Mouse (Mus musculus): ENCODE measurements around the gene Dgki. TPM values are rescaled to one million over a fixed set of nuclear protein-coding genes. Genes with fewer than 3 reads are reported as not detected.

The Dgki gene
- polyA plus RNA-seq, 2 experiments = 0.02 TPM; not detected in 1

- H3K9ac ChIP-seq (replicated peaks) = no peak overlapping the region
- no peak for DNase-seq (ENCODE audit: low read depth in 3 of 3, low spot score in 3 of 3)
Measured at GRCm38 (mm10) chr6:37240140-37240539, 59.8 kb downstream of the Dgki start.

GRCm38 (mm10) chr6:37236893-37237292, 63.1 kb downstream of the Dgki start:
- Histone ChIP-seq H3K4me3 (ENCODE audit: insufficient read depth in 1 of 2, low read depth in 2 of 2, low read length in 2 of 2) (no peak overlapping the region), H3K9me3 (ENCODE audit: control insufficient read depth, low read length) (no peaks in the 10 kb centered on the region)
- WGBS (ENCODE audit: insufficient replicate concordance) = 39% methylated on average over 2 of the region's 2 CpGs

More at GRCm38 (mm10) chr6:37240140-37240539, 59.8 kb downstream of the Dgki start:
- 56% methylated on average over 7 of the region's 7 CpGs for WGBS (ENCODE audit: insufficient replicate concordance)
- no peak for ATAC-seq (ENCODE audit: insufficient read depth)
- Histone ChIP-seq H3K27me3 (ENCODE audit: control insufficient read depth, insufficient read depth, low read length) (no peaks in the 10 kb centered on the region), H3K36me3 (replicated peaks; ENCODE audit: control insufficient read depth, insufficient read depth, low read depth) (no peaks in the 10 kb centered on the region), H3K4me2 (ENCODE audit: low read depth) (no peak overlapping the region), H3K4me3 (ENCODE audit: insufficient read depth in 1 of 2, low read depth in 2 of 2, low read length in 2 of 2) (no peak overlapping the region), H3K9me3 (ENCODE audit: control insufficient read depth, low read length) (no peaks in the 10 kb centered on the region), H3K27ac (no peak overlapping the region), H3K4me1 (replicated peaks; ENCODE audit: control insufficient read depth in 2 of 2, insufficient read depth in 2 of 2, low read length in 1 of 2) (no peaks in the 10 kb centered on the region)
- TF ChIP-seq CTCF (IDR thresholded peaks at IDR 0.05; ENCODE audit: low read depth) (no peak), EP300 (IDR thresholded peaks at IDR 0.05; ENCODE audit: low read depth) (no peak)

GRCm38 (mm10) chr6:37231148-37231547, 68.8 kb downstream of the Dgki start:
- no peak for DNase-seq (ENCODE audit: low read depth in 3 of 3, low spot score in 3 of 3)
- H3K27ac ChIP-seq = no peak overlapping the region
- no peak overlapping the region for H3K4me3 ChIP-seq (ENCODE audit: insufficient read depth in 1 of 2, low read depth in 2 of 2, low read length in 2 of 2)
- ATAC-seq (ENCODE audit: insufficient read depth) = no peak
- no peak overlapping the region for H3K9ac ChIP-seq (replicated peaks)
- 54% methylated on average over 6 of the region's 6 CpGs for WGBS (ENCODE audit: insufficient replicate concordance)
- no peaks in the 10 kb centered on the region for H3K27me3 ChIP-seq (ENCODE audit: control insufficient read depth, insufficient read depth, low read length)
- H3K4me1 ChIP-seq (replicated peaks; ENCODE audit: control insufficient read depth in 2 of 2, insufficient read depth in 2 of 2, low read length in 1 of 2) = no peaks in the 10 kb centered on the region
- TF ChIP-seq EP300 (IDR thresholded peaks at IDR 0.05; ENCODE audit: low read depth) (no peak), CTCF (IDR thresholded peaks at IDR 0.05; ENCODE audit: low read depth) (no peak)
- no peaks in the 10 kb centered on the region for H3K9me3 ChIP-seq (ENCODE audit: control insufficient read depth, low read length)
- no peak overlapping the region for H3K4me2 ChIP-seq (ENCODE audit: low read depth)
- no peaks in the 10 kb centered on the region for H3K36me3 ChIP-seq (replicated peaks; ENCODE audit: control insufficient read depth, insufficient read depth, low read depth)

More at GRCm38 (mm10) chr6:37236893-37237292, 63.1 kb downstream of the Dgki start:
- Histone ChIP-seq H3K27me3 (ENCODE audit: control insufficient read depth, insufficient read depth, low read length) (no peaks in the 10 kb centered on the region), H3K27ac (no peak overlapping the region), H3K36me3 (replicated peaks; ENCODE audit: control insufficient read depth, insufficient read depth, low read depth) (no peaks in the 10 kb centered on the region), H3K4me1 (replicated peaks; ENCODE audit: control insufficient read depth in 2 of 2, insufficient read depth in 2 of 2, low read length in 1 of 2) (no peaks in the 10 kb centered on the region), H3K4me2 (ENCODE audit: low read depth) (no peak overlapping the region), H3K9ac (replicated peaks) (no peak overlapping the region)
- ATAC-seq (ENCODE audit: insufficient read depth) (no peak), DNase-seq (ENCODE audit: low read depth in 3 of 3, low spot score in 3 of 3) (no peak)
- TF ChIP-seq EP300 (IDR thresholded peaks at IDR 0.05; ENCODE audit: low read depth) = no peak

GRCm38 (mm10) chr6:37222947-37223510, 77.0 kb downstream of the Dgki start:
- 24% methylated on average over 7 of the region's 7 CpGs for WGBS (ENCODE audit: insufficient replicate concordance)
- no peak for ATAC-seq (ENCODE audit: insufficient read depth)

DNA sequence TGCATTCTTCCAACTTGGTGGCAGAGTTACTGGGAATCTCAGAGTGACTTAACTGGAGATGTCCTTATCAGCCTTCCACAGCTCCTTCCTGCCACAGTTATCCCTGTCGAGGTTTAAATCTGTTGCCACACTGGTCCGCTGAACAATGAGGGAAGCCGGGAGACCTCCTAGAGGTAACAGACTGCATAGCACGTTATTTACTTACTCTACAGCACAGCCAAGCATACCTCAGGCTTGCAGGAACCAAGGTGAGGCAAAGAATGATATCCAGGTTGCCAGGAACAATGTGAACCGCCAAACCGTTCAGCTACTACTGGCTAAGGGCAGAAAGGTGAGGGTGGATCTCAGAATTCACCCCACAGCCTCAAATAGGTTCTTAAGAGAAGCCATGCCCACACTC, 78.0 kb downstream of the Dgki start:
- 26% methylated on average over 6 of the region's 6 CpGs for WGBS (ENCODE audit: insufficient replicate concordance)
- H3K27ac ChIP-seq = no peak overlapping the region
- H3K4me3 ChIP-seq (ENCODE audit: insufficient read depth in 1 of 2, low read depth in 2 of 2, low read length in 2 of 2) = no peak overlapping the region
- no peak overlapping the region for H3K4me2 ChIP-seq (ENCODE audit: low read depth)
- H3K9me3 ChIP-seq (ENCODE audit: control insufficient read depth, low read length) = no peaks in the 10 kb centered on the region
- TF ChIP-seq CTCF (IDR thresholded peaks at IDR 0.05; ENCODE audit: low read depth) = 0 out of 2 replicates have a peak, but pooled peaks have one; percentile 8
- no peak for TF ChIP-seq EP300 (IDR thresholded peaks at IDR 0.05; ENCODE audit: low read depth)
- DNase-seq (ENCODE audit: low read depth in 3 of 3, low spot score in 3 of 3) (no peak), ATAC-seq (ENCODE audit: insufficient read depth) (no peak)
- no peaks in the 10 kb centered on the region for H3K36me3 ChIP-seq (replicated peaks; ENCODE audit: control insufficient read depth, insufficient read depth, low read depth)
- no peak overlapping the region for H3K9ac ChIP-seq (replicated peaks)
- H3K27me3 ChIP-seq (ENCODE audit: control insufficient read depth, insufficient read depth, low read length) = no peaks in the 10 kb centered on the region
- peaks cover 0 to 4% of the 10 kb centered on the region in 2 experiments; a peak in 2 of 4 replicates for H3K4me1 ChIP-seq (replicated peaks; ENCODE audit: control insufficient read depth in 2 of 2, insufficient read depth in 2 of 2, low read length in 1 of 2)

More at GRCm38 (mm10) chr6:37222947-37223510, 77.0 kb downstream of the Dgki start:
- no peak for TF ChIP-seq EP300 (IDR thresholded peaks at IDR 0.05; ENCODE audit: low read depth)
- no peak for TF ChIP-seq CTCF (IDR thresholded peaks at IDR 0.05; ENCODE audit: low read depth)
- no peaks in the 10 kb centered on the region for H3K27me3 ChIP-seq (ENCODE audit: control insufficient read depth, insufficient read depth, low read length)
- no peaks in the 10 kb centered on the region for H3K36me3 ChIP-seq (replicated peaks; ENCODE audit: control insufficient read depth, insufficient read depth, low read depth)
- peaks cover 0 to 4% of the 10 kb centered on the region in 2 experiments; a peak in 2 of 4 replicates for H3K4me1 ChIP-seq (replicated peaks; ENCODE audit: control insufficient read depth in 2 of 2, insufficient read depth in 2 of 2, low read length in 1 of 2)
- no peak overlapping the region for H3K4me2 ChIP-seq (ENCODE audit: low read depth)
- DNase-seq (ENCODE audit: low read depth in 3 of 3, low spot score in 3 of 3) = no peak
- no peak overlapping the region for H3K9ac ChIP-seq (replicated peaks)
- no peak overlapping the region for H3K4me3 ChIP-seq (ENCODE audit: insufficient read depth in 1 of 2, low read depth in 2 of 2, low read length in 2 of 2)
- no peaks in the 10 kb centered on the region for H3K9me3 ChIP-seq (ENCODE audit: control insufficient read depth, low read length)
- H3K27ac ChIP-seq = no peak overlapping the region

All from liver, embryonic 14.5 days (tissue).